Mouse (Mus musculus): ENCODE results near the gene Hspb6.

DNA sequence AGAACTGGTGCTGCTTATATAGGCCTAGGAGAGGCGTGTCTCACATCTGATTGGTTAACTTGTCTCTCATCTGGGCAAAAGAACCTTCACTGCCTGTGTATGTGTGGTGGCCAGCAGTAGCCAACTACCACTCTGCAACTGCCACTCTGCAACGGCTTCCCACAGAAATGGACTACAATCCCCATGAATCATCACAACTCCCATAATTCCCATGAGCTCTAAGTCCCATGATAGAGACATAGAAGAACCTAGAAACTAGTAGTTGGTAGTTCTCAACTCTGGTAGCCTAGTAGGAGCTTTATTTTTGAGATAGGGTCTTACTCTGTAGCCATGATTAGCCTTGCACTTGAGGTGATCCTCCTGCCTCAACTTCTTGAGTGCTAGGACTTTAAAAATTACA, 2.1 kb upstream of the Hspb6 start:
- TF ChIP-seq POLR2A (IDR thresholded peaks at IDR 0.05; ENCODE audit: borderline replicate concordance, insufficient read depth, low read length) (no peak), CTCF (IDR thresholded peaks at IDR 0.05; ENCODE audit: borderline replicate concordance, insufficient read depth, low read depth, low read length) (no peak)

All from cerebellum, adult 2 months (tissue).